Mouse (Mus musculus): Measurements from ENCODE around the gene Apoe.
"Not testable (repeated sequence)": the region's sequence is repeated elsewhere in the genome, so short reads cannot be mapped to it uniquely, and the experiment has no call there.

The Apoe gene

DNA sequence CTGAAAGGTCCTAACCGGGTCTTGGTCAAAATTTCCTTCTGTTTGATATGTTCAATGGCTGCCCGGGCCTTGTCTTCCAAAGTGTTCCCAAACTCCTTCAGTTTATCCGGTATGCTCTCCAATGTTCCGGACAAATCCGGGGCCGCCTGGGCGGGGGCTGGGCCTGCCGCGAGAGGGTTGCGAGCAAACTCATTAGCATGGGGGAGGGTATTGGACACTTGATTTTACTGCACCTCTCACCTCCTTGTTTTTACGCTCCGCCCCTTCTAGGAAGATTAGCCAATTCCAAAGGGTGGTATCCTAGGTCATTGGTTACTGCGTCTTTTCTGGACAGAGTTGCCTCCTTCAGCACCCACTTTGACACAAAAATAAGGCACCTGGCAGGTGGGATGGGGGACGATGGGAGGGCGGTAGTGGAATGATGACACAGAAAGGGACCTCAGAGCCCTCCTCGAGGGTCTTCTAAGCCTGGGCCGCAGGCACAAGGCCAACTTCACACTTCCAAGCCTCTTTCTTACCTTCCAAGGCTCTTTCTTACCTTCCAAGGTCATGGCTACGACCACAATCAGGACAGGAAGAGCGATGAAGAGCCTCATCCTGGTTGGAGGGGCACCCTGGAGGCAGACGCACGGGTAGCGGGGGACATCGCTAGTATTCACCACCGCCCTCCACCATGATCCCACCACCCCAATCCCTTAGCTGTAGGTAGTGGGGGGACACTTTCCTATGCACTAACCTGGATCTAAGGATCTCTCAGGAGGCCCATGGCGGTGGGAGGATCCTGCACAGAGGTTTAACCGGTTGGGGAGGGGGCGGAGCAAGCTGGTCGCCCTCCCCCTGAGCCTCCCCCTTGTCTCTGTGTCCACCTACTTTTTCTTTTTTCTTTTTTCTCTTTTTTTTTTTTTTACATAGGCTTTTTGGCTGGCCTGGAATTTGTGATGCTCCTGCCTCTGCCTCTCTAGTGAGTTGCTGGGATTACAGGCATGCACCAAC, 6.8 kb downstream of the Apoe start, which contains the start of gene Apoc1:
Gene Apoc1 (minus strand): TSS at position 788 of the 993 bp plus-strand sequence.
- DNase-seq (ENCODE audit: low spot score in 2 of 2) = no peak

DNA sequence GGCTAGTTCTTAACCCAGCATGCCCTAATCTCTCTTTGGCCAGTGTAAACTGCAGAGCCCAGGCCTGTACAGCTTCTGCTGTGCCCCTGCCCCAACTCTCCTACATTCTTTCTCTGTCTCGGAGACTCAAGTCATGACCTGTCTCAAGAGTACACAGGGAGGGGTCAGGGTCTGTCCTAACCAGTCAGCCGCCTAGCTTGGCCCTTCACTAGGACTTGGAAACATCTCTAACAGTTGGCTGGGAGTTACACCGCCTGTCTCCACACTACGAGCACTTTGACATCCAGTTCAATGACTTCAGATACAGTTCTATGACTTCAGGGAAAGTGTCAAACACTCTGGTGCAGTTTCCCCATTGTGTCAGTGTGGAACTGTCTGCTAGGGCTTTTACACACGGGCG, 7.6 kb downstream of the Apoe start:
- DNase-seq (ENCODE audit: low spot score in 2 of 2) = no peak

DNA sequence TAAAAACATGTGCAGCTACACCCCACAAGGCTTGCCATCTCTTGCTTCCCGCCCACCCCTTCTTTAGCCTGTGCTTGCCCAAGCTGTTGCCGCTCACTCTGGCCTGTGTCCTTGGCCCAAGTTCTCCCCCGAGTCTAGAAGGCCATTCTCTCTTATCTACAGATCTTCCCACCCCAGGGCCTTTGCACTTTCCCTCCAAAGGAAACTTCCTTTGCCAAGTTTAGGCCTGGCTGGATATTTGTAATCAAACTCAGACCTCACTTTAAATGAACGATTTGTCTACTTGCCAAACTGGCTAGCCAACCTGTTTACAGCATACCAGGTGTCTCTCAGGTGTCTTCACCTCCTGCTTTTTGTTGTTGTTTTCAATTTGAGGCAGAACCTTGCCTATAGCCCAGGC, 8.1 kb downstream of the Apoe start:
- DNase-seq (ENCODE audit: low spot score in 2 of 2) = no peak

DNA sequence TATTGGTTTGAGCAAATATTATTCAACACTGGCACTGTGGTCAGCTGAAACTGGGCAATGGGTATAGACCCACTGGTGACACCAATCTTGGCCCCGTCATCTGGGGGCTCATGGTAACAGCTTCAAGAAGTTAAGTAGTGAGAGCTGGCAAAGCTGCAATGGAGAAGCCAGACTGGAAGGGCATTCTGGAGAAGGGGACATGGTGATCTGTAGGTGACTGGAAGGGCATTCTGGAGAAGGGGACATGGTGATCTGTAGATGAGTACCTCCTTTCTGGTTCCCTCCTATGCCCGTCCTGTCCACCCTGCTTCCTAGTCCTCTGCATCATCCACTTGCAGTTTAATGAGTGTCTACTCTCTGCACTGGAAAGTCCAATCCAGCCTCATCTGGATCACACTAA, 10.4 kb downstream of the Apoe start:
- no peak for DNase-seq (ENCODE audit: low spot score in 2 of 2)

DNA sequence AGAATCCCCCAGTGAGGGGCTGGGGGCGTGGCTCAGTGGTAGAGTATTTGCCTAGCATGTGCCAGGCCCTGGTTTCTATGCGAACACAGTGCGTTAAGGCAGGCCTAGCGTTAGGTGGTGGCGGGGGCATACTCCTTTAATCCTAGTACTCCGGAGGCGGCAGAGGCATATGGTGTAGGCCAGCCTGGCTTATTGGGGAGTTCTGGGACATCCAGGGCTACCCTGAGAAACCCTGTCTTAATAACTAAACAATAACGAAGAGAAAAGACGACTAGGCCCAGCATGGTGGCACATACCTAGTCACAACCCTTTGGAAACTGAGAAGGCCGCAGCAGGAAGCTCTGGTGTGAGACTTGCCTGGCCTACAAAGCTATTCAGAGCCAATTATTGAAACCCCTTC, 10.9 kb downstream of the Apoe start:
- no peak for DNase-seq (ENCODE audit: low spot score in 2 of 2)

DNA sequence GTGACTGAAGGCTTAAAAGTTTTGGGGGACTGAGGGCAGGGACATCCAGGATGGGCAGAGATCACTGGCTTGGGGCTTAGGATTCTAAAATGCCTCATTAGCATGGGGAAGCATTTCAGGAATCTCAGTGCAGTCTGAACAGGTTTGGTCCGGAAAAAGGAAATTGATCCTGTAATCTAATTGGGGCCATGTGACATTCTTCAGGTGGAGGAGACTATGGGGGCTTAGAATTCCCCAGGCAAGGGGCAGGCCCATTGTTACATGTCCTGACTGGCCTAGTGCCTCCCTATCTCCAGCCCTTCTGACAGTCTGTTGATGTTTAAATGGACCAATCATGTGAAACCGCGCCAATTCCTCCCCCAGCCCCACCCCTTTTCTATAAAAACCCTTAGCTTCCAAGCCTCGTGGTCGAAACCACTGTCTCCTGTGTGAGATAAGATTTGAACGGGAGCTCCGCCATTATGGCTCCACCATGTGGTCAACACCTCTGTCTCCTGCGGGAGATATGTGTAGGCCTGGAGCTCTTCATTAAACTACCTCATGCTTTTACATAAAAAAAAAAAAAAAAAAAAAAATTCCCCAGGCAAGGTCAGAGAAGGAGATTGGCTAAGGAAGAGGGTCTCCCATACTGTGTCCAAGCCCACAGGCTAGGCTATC, 11.9 kb downstream of the Apoe start:
- DNase-seq (ENCODE audit: low spot score in 2 of 2) = not testable (repeated sequence)

DNA sequence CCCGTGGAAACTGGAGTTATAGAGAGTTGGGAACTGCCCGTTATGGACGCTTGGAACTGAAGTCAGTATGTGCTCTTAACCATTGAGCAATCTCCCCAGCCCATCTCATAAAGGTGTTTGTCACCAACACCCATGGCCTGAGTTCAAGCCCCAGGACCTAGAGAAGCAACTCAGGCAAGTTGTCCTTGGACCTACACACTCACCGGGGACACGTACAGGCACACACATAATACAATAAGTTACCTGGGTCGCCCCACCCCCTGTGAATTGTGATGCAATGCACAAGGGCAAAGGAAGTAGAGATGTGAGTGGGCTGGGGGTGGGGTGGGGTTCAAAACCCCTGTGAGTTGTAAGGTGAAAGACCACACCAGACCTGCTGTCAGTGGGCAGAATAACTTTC, 12.5 kb downstream of the Apoe start:
- DNase-seq (ENCODE audit: low spot score in 2 of 2) = no peak

DNA sequence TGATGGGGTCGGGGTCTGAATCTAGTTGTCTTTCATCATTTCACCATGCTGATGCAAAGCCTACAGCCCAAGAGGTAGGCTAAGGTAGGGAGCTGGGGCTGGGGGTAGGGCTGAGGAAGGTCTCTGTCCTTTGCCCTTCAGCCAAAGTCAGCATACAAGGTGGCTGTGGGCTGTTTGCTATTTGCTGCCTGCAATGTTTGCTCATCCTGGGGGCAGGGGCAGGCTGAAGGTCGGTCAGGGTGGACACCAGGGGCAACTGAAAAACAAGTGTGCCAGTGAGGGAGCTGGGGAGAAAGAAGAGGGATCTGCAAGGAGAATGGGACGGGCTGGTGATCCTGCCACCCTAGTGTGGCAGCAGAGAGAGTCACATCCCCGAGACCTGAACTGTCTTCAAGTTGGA, 13.6 kb downstream of the Apoe start:
- DNase-seq (ENCODE audit: low spot score in 2 of 2) = no peak

DNA sequence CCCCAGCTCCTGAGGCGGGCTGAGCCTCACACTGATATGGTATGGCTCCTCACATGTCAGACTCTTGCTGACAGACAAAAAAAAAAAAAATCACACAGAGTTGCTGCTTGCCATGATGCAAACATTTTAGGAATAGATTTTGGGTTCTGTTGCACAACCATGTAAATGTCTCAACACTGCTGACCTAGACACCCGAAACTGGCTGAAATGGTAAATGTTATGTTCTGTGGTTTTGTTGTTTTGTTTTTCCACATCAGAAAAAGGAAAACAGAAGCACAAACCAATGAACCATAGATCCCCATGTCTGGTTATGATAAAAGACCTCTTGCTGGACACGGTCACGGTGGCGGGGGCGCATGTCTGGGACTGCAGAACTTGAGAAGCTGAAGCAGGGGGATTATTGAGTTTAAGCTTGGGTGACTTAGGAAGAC, 15.2 kb downstream of the Apoe start:
- DNase-seq (ENCODE audit: low spot score in 2 of 2) = no peak

DNA sequence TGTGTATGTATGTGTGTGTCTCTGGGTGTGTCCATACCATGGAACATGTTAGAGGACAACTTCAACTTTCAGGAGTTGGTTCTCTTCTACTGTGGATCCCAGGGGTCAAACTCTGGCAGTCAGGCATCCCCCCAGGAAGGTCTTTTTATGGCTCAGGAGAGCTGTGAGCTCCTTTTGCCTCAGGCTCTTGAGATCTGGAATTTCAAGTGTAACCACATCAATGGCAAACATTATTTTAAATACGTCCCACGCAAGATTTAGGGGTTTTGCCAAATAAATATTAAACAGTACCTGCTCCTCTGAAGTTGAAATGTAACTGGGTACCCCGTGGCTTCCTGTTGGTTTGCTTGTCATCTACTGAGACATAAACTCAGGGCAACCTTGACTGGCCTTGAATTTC, 16.0 kb downstream of the Apoe start:
- DNase-seq (ENCODE audit: low spot score in 2 of 2) = no peak

DNA sequence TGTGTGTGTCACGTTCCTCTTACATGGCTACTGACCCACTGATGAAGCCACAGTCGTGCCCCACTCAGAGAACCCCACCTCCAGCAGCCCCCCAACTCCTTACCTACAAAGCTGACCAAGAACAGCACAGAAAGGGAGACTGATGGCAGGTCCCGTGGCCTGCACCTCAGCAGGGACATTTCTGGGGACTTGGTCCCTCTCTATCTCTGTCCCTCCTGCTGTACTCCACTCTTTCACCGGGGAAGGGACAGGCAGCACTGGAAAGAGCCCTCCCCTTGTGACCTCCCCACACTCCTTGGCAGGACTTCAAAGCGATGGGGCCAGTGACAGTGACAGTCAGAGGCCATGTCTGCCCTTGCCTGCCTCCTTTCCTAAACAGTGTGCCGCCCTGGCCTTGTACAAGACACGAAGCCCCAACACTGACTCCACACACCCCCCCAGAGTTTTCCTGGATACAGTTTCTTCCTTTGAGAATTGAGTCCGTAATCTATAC, 17.7 kb downstream of the Apoe start, which contains the start of the genes Gm44805 and Apoc4:
Gene Gm44805 (minus strand): TSS at position 222 of the 493 bp plus-strand sequence.
Gene Apoc4 (minus strand): TSS at position 278 of the 493 bp plus-strand sequence.
- no peak for DNase-seq (ENCODE audit: low spot score in 2 of 2)

DNA sequence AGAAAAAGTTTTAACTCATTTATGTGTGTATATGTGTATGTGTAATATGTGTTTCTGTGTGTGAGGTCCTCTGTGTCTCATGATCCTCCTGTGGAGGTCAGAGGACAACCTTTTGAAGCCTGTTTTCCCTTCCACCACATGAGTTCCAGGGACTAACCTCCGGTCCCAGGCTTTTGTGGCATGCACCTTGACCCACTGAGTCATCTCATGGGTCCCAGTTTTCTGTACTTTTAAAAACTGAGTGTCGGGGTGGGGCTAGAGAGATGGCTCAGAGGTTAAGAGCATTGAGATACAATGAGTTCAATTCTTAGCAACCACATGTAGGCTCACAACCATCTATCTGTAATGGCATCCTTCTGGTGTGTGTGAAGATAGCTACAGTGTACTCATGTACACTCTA, 18.3 kb downstream of the Apoe start:
- no peak for DNase-seq (ENCODE audit: low spot score in 2 of 2)

DNA sequence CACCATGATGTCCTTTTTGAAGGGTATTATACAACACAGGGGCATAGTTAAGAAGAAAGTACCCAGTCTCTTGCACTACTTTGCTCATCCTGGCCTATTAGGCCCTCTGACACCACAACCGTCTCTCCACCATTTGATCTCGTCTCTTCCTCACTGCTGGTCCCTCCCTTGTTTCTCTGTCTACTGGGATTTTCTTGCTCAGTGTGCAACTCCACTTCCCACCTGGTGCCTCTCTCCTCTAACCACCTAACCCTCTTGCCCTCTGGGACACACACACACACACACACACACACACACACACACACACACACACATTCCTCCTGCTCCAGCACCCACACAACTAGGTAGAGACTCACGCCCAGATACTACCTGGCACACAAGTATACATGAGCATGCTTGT, 20.1 kb downstream of the Apoe start:
- no peak for DNase-seq (ENCODE audit: low spot score in 2 of 2)

DNA sequence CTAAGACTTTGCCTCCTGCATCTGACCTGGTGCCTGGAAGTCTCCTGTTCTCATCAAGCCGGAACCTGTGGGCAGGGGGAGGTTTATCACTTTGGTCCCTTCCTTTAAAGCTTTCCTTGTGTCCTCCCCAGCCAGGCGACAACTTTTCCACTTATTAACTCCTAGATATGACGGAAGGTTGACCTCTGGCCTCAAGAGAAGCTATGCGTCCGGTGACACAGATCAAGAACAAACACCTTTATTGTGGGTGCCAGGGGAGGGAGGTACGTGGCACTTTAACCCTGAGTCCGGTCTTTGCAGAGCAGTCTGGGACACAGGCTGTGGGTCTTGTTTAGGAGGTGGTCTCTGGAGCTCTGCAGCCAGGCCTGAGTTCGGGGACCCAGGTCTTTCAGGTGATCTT, 21.1 kb downstream of the Apoe start, which contains the start of gene Apoc2:
Gene Apoc2 (minus strand): TSS at position 70 of the 400 bp plus-strand sequence.
- DNase-seq (ENCODE audit: low spot score in 2 of 2) = no peak

DNA sequence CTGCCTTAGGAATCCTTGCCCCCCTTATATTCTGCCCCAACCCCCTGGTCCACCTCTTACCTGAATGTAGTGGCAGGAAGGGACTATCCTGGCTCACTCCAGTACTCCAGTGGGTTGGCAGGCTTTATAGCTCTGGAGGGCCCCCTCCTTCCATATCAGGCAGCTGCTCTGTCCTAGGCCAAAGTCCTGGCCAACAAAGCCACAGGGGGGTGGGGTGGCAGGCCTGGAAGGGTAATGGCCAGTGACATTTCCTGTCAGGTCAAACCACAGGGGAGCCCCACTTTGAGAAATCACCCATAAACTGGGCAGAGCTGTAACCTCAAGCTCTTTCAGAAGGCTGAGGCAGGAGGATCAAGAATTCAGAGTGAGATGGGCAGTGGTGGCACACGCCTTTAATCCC, 22.3 kb downstream of the Apoe start:
- no peak for DNase-seq (ENCODE audit: low spot score in 2 of 2)

DNA sequence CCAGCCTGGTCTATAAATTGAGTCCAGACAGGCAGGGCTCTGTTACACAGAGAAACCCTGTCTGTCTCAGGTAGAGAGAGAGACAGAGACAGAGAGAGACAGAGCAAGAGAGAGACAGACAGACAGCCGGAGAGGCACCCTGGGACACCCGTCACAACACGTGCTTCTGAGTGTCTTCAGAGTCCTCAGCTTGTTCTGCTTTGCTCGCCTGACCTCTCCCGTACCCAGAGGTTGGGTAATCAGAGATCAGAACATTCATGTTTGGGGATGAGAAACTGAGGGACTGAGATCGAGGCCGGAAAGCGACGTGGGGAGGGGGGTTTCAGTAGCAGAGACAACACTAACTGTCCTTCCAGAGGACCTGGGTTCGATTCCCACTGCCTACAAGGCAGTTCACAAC, 23.2 kb downstream of the Apoe start:
- no peak for DNase-seq (ENCODE audit: low spot score in 2 of 2)

DNA sequence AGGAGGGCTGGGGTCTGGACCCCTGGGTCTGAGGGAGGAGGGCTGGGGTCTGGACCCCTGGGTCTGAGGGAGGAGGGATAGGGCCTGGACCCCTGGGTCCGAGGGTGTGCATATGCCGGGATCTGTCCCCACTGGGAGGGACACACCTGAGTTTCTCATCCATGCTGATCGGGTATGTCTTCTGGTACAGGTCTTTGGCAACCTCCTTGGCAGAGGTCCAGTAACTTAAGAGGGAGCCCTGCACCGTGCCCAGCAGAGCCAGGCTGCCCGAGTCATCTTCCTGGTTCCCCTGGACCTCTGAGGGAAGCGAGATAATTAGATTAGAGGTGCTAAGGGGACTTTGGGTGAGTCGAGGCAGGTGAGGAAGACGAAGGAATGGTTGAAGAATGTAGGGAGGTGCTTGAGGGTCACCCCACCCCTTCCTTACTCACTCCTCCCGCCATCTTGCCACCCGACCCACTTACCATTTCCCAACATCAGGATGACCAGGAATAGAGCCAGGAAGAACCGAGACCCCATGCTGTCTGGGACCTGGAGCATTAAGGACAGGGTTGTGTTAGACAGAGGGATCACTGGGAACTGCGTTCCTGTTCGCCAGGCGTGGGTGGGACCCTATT, 25.8 kb downstream of the Apoe start:
- no peak for DNase-seq (ENCODE audit: low spot score in 2 of 2)

DNA sequence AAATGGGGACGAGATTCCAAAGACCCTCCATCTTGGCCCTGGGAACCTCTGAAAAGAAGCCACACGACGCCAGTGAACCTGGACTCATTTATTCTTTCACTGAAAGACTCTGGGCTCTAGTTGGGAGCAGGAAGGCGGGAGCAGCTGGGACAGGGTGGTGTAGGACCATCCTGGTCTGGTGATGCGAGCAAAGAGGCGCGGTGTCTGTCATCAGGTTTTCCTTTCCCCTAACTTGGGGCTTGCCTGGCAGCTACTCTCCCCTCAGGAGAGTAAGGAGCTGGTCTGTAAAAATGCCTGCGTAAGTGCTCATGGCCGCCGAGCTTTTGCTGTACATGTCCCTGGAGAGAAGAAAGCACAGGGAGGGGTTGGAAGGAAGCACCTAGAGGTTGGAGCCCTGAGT, 27.5 kb downstream of the Apoe start:
- DNase-seq (ENCODE audit: low spot score in 2 of 2) = no peak

DNA sequence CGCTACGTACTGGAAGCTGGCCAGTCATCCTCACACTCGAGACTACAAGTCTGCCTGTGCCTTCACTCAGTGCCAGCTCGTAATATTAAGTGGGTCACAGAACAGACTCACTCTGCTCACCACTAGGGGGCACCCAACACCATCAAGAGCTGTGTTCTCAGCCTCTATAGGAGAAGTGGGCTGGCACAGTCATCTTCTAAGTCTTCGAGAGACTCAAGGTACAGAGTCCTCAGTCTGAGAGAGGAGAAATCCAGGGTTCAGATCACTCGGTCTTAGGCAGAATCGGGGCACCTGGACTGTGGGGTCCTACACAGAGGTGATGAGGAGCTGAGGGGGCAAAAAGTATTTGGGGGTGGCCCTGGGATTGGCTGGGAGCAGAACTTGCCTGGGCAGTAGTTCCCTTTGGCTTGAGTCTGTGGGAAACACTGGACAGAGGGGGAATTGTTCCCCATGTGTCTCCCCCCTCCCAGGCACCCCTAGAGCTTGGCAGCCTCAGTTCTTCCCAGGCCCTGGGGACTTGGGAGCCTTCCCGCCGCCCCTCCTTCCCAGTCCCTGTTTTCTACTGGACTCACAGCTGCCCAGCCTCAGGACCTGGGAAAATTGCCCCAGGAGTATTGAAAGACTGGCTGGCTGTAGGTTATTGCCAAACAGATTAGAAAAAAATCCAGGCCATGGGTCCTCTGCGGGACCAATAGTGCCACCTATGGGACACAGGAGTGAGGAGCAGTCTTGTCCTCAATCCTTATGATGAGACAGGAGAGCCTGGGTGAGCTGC, 29.9 kb downstream of the Apoe start:
- DNase-seq (ENCODE audit: low spot score in 2 of 2) = peak; percentile 70 to 88

DNA sequence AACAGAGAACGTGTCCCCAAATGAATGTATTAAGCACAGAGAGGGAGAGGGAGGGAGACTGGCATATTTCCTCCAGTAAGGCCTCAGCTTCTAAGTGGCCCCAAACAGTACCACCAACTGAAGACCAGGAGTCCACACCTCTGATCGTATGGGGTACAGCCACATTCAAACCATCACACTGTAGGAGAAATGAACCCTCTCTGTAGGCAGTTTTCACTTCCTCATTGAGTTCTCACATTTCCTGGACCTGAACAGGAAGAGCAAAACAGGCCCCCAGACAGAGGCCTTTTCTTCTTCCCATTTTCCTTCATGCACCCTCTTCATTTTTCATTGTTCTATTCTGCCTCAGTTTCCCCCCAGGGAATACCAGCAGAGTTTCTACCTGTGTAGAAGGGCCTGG, 31.6 kb downstream of the Apoe start:
- no peak for DNase-seq (ENCODE audit: low spot score in 2 of 2)

DNA sequence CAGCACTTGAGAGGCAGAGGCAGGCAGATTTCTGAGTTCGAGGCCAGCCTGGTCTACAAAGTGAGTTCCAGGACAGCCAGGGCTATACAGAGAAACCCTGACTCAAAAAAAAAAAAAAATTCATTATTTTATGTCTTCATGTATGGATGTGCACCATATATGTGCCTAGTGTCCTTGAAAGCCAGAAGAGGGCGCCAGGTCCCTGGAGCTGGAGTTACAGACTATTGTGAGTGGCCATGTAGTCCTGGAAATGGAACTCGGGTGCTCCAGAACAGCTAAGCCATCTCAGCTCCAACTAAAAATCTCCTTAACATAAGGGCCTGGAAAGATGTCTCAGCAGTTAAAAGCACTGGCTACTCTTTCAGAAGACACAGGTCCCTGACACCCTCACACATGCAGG, 32.2 kb downstream of the Apoe start:
- DNase-seq (ENCODE audit: low spot score in 2 of 2) = no peak

All from urinary bladder, adult 18-20 months (tissue).